Mouse (Mus musculus): ENCODE measurements at regions not wholly inside any gene's neighbourhood (a gene's known extent, or its start where the extent isn't known, plus 50 kb on each side); places are given as distances from the start of the nearest gene placed in this dataset.

GRCm38 (mm10) chr11:24631651-24632050 lies 553.8 kb downstream of the Bcl11a start:
- no peak for TF ChIP-seq CTCF (IDR thresholded peaks at IDR 0.05; ENCODE audit: low read depth)
- no peak for TF ChIP-seq EP300 (IDR thresholded peaks at IDR 0.05; ENCODE audit: low read depth)
